Mouse (Mus musculus): Measurements from ENCODE around the gene Fut11. TPM values are rescaled to one million over a fixed set of nuclear protein-coding genes. Genes with fewer than 3 reads are reported as not detected.

The Fut11 gene
- polyA plus RNA-seq, 2 experiments, result 3.3 to 4.3 TPM

DNA sequence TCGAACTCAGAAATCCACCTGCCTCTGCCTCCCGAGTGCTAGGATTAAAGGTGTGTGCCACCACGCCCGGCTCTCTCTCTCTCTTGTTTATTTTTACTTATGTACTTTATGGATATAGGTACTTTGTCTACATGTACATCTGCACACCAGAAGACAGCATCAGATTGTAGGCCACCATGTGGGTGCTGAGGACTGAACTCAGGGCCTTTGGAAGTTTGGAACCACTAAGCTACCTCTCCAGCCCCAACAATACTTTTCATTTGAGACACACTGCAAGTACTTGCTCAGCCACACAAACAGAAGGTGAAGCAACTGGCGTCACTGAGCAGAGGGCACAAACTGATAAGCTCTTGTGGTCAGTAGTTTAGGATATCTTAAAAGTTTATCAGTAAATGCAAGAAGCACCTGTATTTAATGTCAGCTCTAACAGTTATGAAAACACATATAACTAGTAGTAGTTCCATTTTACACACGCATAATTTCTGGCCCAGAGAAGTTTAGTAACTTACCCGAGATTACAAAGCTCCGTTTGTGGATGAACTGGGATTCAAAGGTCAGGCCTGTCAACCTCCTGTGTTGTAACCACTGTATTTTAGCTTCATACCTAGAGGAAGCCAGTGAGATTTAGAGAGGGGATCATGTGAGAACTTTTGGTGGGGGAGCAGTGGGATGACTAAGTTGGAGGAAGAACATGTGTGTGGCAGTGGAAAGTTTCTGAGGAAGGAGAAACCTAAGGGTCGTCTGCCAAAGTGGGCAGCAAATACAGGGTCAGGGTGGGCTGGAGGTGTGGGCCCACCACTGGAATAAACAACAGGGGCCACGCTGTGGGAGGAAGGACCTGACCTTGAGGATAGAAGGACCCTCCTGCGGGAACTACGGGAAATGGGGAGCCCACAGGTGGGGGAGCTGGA is 38.5 kb downstream of the Fut11 start:
- no peaks in the 10 kb centered on the region for H3K27me3 ChIP-seq (ENCODE audit: control insufficient read depth, insufficient read depth, low read length)
- peaks cover 39% of the 10 kb centered on the region for H3K36me3 ChIP-seq (replicated peaks; ENCODE audit: control insufficient read depth, insufficient read depth, low read depth)
- DNase-seq (ENCODE audit: low read depth in 3 of 3, low spot score in 3 of 3) (peak; percentile 72 to 82 (median 76)), ATAC-seq (ENCODE audit: insufficient read depth) (peak; percentile 29; the same call in 1 of the 2 replicates)
- peaks cover 29 to 31% of the 10 kb centered on the region in 2 experiments for H3K4me1 ChIP-seq (replicated peaks; ENCODE audit: control insufficient read depth in 2 of 2, insufficient read depth in 2 of 2, low read length in 1 of 2)
- 15% methylated on average over 12 of the region's 12 CpGs for whole genome bisulfite sequencing (ENCODE audit: insufficient replicate concordance)
- H3K27ac ChIP-seq, result peak overlapping the region; percentile 84
- TF ChIP-seq CTCF (IDR thresholded peaks at IDR 0.05; ENCODE audit: low read depth) (no peak), EP300 (IDR thresholded peaks at IDR 0.05; ENCODE audit: low read depth) (peak; percentile 91)
- H3K9ac ChIP-seq (replicated peaks), result peak overlapping the region; percentile 91
- peak overlapping the region; percentile 75 to 81 for H3K4me3 ChIP-seq (ENCODE audit: insufficient read depth in 1 of 2, low read depth in 2 of 2, low read length in 2 of 2)
- peak overlapping the region; percentile 77 for H3K4me2 ChIP-seq (ENCODE audit: low read depth)
- no peaks in the 10 kb centered on the region for H3K9me3 ChIP-seq (ENCODE audit: control insufficient read depth, low read length)

DNA sequence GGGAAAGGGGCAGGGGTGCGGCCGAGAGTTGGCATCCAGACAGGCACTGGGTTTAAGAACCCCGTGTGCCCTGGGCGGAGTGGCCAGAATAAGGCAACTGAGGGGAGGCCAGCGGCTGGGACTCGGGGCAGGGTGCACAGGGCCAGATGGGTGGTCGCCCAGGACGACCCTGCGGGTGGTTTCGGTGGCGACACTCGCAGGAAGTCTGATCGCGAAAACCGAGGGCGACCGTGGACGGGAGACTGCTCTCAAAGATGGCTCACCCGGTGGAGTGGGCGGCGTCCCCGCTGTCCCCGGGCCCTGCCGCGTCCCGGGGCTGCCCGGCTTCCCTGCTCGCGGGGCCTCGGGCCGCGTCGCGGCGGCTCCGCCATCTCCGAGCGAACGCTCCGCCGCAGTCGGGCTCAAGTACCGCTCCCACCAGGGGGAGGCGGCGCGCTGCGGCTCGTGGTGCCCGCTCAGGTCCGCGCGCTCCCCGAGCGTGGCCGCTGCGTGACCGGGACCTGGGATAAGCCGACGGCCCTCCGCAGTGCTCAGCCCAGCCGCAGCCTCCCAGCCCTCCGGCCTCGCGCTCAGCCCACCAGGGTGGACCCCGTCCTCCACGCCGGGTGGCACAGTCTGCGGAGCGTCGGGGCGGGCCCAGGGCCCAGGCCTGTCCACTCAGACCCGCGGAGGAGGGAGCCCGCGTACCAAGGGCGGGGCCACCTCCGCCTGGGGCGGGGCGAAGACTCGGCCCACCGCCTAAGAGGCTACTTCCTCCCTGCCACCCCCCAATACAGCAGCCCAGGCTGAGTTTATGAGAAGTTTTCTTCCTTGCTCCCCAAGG is 39.4 kb downstream of the Fut11 start, which contains the start of gene Ndst2:
Gene Ndst2 (minus strand): TSS at position 611 of the 823 bp plus-strand sequence.
- Histone ChIP-seq H3K9me3 (ENCODE audit: control insufficient read depth, low read length) (no peaks in the 10 kb centered on the region), H3K4me1 (replicated peaks; ENCODE audit: control insufficient read depth in 2 of 2, insufficient read depth in 2 of 2, low read length in 1 of 2) (peaks cover 29 to 31% of the 10 kb centered on the region in 2 experiments), H3K36me3 (replicated peaks; ENCODE audit: control insufficient read depth, insufficient read depth, low read depth) (peaks cover 30% of the 10 kb centered on the region), H3K27ac (peak within 1 kb of the TSS; percentile 84), H3K27me3 (ENCODE audit: control insufficient read depth, insufficient read depth, low read length) (no peaks in the 10 kb centered on the region), H3K9ac (replicated peaks) (peak within 1 kb of the TSS; percentile 91), H3K4me3 (ENCODE audit: insufficient read depth in 1 of 2, low read depth in 2 of 2, low read length in 2 of 2) (peak within 1 kb of the TSS; percentile 75 to 81), H3K4me2 (ENCODE audit: low read depth) (peak within 1 kb of the TSS; percentile 77)
- ATAC-seq (ENCODE audit: insufficient read depth) (peak; percentile 96), DNase-seq (ENCODE audit: low read depth in 3 of 3, low spot score in 3 of 3) (peak; percentile 78 to 81 (median 79))
- TF ChIP-seq EP300 (IDR thresholded peaks at IDR 0.05; ENCODE audit: low read depth), result no peak
- TF ChIP-seq CTCF (IDR thresholded peaks at IDR 0.05; ENCODE audit: low read depth), result no peak
- under 1% methylated on average over 64 of the region's 81 CpGs for WGBS (ENCODE audit: insufficient replicate concordance)

DNA sequence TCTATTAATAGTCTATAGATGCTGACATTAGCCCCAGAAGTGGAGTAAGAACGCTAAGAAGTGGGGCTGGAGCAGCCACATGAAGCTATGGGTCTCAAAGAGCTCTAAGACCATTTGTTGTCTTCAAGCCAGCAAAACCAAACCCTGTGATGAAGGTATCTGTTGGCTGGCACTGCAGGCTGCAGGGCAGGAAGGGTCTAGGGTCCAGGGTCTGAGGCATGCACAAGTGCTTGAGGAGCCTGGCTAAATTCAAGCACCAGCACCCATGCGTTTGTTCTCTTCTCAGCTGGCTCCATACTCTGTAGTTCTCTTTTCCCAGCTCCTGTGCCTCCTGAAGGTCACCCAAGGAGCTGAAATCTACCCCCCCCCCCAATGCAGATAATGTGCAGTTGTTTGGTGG is 40.3 kb downstream of the Fut11 start:
- peaks cover 22% of the 10 kb centered on the region for H3K36me3 ChIP-seq (replicated peaks; ENCODE audit: control insufficient read depth, insufficient read depth, low read depth)
- no peaks in the 10 kb centered on the region for H3K27me3 ChIP-seq (ENCODE audit: control insufficient read depth, insufficient read depth, low read length)
- DNase-seq (ENCODE audit: low read depth in 3 of 3, low spot score in 3 of 3), result no peak
- 50% methylated on average over 2 of the region's 2 CpGs for WGBS (ENCODE audit: insufficient replicate concordance)
- H3K9ac ChIP-seq (replicated peaks), result no peak overlapping the region; the same call in 1 of the 2 replicates
- H3K9me3 ChIP-seq (ENCODE audit: control insufficient read depth, low read length), result no peaks in the 10 kb centered on the region
- no peak for TF ChIP-seq EP300 (IDR thresholded peaks at IDR 0.05; ENCODE audit: low read depth)
- no peak for TF ChIP-seq CTCF (IDR thresholded peaks at IDR 0.05; ENCODE audit: low read depth)
- H3K27ac ChIP-seq, result peak overlapping the region; percentile 40; the same call in 1 of the 2 replicates
- no peak overlapping the region; a peak in 1 of 4 replicates for H3K4me3 ChIP-seq (ENCODE audit: insufficient read depth in 1 of 2, low read depth in 2 of 2, low read length in 2 of 2)
- ATAC-seq (ENCODE audit: insufficient read depth), result no peak
- peaks cover 29 to 31% of the 10 kb centered on the region in 2 experiments for H3K4me1 ChIP-seq (replicated peaks; ENCODE audit: control insufficient read depth in 2 of 2, insufficient read depth in 2 of 2, low read length in 1 of 2)
- peak overlapping the region; percentile 77 for H3K4me2 ChIP-seq (ENCODE audit: low read depth)

GRCm38 (mm10) chr14:20735892-20736390 is 41.2 kb downstream of the Fut11 start:
- TF ChIP-seq EP300 (IDR thresholded peaks at IDR 0.05; ENCODE audit: low read depth) (no peak), CTCF (IDR thresholded peaks at IDR 0.05; ENCODE audit: low read depth) (no peak)
- no peak for DNase-seq (ENCODE audit: low read depth in 3 of 3, low spot score in 3 of 3)
- no peak overlapping the region for H3K9ac ChIP-seq (replicated peaks)
- WGBS (ENCODE audit: insufficient replicate concordance), result 67% methylated on average over 13 of the region's 13 CpGs
- no peak overlapping the region for H3K4me2 ChIP-seq (ENCODE audit: low read depth)
- H3K9me3 ChIP-seq (ENCODE audit: control insufficient read depth, low read length), result no peaks in the 10 kb centered on the region
- no peak overlapping the region for H3K4me3 ChIP-seq (ENCODE audit: insufficient read depth in 1 of 2, low read depth in 2 of 2, low read length in 2 of 2)
- no peak overlapping the region for H3K27ac ChIP-seq
- H3K36me3 ChIP-seq (replicated peaks; ENCODE audit: control insufficient read depth, insufficient read depth, low read depth), result peaks cover 15% of the 10 kb centered on the region
- peaks cover 29% of the 10 kb centered on the region in 2 experiments for H3K4me1 ChIP-seq (replicated peaks; ENCODE audit: control insufficient read depth in 2 of 2, insufficient read depth in 2 of 2, low read length in 1 of 2)
- H3K27me3 ChIP-seq (ENCODE audit: control insufficient read depth, insufficient read depth, low read length), result no peaks in the 10 kb centered on the region
- ATAC-seq (ENCODE audit: insufficient read depth), result no peak

All from liver, embryonic 14.5 days (tissue).